Mouse (Mus musculus) adrenal gland, postnatal 14 days (tissue): Measurements from ENCODE around the gene Ppp2r5a. TPM values are rescaled to one million over a fixed set of nuclear protein-coding genes. Genes with fewer than 3 reads are reported as not detected.

Source experiments
- DNase-seq: peaks from one replicate; pipeline ENCODE4 v3.0.0; 2021; ENCODE audit warnings: mixed read lengths
- total RNA-seq: library from RNA; stranded (reverse); gene quantifications from 2 replicates; pipeline ENCODE4 v1.2.3, GENCODE M21; 2021

The Ppp2r5a gene
- total RNA-seq, 1 experiment from 2014 or later = 243 TPM

DNA sequence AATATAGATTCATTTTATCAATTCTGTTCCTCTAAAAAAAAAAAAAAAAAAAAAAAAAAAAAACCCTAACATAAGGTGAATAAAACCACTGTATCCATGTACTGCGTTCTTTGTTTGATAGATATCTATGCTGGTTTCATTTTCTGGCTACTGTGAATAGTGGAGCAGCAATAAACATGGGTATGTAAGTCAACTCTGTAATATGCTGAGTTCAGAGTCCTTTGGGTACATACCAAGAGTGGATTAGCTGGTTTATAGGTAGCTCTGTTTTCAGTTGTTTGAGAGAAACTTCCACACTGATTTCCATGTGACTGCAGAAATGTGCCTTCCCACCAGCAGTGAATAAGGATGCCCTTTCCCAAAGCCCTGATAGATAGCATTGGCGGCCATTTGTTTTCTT is 25.0 kb downstream of the Ppp2r5a start:
- DNase-seq = no peak

DNA sequence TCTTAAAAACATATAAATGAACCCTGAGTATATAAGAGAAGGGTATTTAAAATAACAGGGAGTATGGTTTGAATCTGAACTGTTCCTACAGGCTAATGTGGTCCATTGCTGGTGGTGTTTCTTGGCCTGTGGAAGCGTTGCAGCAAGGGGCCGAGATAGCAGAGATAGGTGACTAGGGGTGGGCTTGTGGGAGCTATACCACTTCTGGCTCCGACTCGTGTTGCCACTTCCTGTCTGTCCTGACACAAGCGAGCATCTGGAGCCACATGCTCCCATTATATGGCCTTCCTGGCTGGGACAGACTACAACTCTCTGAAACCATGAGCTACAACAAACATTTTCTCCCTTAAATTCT is 27.5 kb downstream of the Ppp2r5a start:
- DNase-seq = no peak

DNA sequence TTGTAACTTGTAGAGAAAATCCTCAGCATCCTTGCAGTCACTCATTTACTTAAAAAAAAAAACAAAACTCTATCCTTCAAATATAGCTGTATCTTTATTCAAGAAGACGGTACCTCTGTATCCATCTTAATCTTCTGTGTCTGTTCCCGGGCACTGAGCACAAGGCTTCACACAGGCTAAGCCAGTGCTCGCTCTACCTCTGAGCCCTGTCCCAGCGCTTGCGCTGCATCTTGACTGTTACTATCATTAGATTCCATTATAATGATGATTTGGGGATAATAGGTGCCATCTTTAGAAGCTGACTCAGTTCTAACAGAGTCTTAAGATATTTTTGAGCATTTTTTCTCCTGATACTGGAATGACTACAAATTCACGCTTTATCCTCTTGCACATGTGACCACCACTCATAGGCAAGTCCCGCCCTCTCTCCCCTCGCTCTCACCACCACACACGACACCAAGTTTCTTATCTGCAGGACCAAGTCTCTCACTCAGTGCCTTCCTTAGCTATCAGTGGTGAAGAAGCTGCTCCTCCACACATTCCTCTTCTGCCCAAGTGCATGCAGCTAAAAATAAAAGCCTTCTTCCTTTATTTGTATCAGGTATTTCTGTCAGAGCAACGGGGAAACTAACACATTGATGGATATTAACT is 28.0 kb downstream of the Ppp2r5a start:
- DNase-seq = no peak

- DNase-seq = no peak
Observed at GRCm38 (mm10) chr1:191369140-191369539, 33.9 kb downstream of the Ppp2r5a start.

DNA sequence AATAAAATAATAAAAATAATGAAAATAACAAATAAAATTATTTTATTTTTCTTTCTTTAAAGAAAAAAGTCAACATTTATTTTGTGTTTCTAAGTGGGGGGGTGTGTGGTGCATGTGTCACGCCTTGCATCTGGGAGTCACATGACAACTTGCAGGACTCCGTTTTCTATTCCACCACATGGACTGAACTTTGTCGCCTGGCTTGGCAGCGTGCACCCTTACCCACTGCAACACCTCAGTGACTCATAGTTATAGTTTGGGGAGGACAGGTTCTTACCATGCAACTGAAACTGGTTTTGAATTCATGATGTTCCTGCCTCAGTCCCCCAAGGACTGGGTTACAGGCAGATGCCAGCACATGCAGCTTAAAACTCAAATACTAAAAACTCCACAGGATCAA is 34.9 kb downstream of the Ppp2r5a start:
- no peak for DNase-seq

DNA sequence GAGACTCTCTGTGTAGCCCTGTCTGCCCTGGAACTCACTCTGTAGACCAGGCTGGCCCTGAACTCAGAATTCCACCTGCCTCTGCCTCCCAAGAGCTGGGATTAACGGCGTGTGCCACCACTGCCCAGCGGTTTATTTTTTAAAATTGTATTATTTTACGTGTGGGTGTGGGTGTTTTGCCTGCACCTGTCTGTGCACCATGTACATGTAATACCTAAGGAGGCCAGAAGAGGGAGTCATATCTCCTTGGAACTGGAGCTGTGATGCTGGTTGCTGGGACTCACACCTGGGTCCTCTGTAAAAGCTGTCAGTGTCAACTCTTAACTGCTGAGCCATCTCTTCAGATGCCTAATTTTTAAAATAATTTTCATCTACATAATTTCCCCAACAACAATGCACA is 38.6 kb downstream of the Ppp2r5a start:
- peak; percentile 41 for DNase-seq

DNA sequence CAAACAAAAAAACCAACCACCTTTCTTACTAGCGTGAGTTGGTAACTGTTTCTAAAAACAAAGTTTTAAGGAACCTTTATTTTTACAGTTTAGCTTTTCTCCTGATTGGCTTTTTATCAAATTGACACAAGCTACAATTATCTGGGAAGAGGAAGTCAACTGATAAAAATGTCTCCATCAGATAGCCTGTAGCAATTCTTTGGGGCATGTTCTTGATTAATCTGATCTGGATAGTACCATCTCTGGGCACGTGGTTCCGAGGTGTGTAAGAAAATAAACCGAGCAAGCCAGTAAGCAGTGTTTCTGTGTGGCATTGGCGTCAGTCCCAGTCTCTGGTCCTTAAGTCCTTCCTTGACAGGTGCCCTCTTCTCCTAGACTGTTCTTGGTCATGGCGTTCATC is 40.7 kb downstream of the Ppp2r5a start:
- DNase-seq = no peak

GRCm38 (mm10) chr1:191359478-191359877 is 43.6 kb downstream of the Ppp2r5a start:
- no peak for DNase-seq

DNA sequence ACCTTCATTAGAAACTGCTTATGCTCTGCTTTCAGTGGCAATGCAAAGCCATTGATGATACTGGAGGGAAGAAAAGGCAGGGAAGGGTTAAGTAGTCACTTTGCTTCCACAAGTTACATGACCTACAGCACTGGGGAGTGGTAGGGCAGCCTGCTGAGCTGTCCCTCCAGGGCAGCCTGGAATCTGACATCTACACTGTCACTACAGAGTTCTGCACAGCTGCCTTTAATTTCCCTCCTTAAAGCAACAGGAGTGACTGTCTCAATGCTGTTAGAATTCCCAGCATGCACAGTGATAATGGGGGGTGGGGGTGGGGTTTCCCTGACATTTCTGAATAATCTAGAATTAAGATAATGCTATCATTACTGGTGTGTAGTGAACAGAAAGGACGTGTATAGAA is 46.1 kb downstream of the Ppp2r5a start:
- DNase-seq = no peak

GRCm38 (mm10) chr1:191353836-191354235 is 49.2 kb downstream of the Ppp2r5a start:
- DNase-seq = no peak

- peak; percentile 71 for DNase-seq
Observed at GRCm38 (mm10) chr1:191352786-191353488, 50.1 kb downstream of the Ppp2r5a start.

GRCm38 (mm10) chr1:191350355-191350754 is 52.7 kb downstream of the Ppp2r5a start:
- DNase-seq = no peak

DNA sequence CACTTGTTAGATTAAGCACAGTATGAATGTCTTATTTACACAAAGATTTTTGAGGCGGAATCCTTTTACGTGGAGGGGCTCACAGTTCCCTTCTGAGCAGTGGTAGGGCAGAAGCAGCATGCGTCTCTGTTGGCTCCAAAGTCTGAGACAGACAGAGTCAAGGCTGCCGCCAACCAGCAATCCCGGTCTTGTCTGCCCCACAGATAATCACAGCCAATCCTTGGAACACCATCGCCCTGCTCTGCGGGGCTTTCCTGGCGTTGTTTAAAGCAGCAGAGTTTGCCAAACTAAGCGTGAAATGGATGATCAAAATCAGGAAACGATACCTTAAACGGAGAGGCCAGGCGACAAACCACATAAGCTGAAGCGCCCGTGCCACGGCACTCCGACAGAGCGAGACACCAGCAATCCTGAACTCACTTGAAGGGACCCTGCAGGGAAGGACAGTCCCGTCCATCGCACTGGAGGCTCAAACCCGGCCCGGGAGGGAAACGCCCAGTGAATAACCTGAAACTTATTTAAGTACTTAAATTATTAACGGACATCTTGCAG is 53.5 kb downstream of the Ppp2r5a start:
- DNase-seq = no peak

DNA sequence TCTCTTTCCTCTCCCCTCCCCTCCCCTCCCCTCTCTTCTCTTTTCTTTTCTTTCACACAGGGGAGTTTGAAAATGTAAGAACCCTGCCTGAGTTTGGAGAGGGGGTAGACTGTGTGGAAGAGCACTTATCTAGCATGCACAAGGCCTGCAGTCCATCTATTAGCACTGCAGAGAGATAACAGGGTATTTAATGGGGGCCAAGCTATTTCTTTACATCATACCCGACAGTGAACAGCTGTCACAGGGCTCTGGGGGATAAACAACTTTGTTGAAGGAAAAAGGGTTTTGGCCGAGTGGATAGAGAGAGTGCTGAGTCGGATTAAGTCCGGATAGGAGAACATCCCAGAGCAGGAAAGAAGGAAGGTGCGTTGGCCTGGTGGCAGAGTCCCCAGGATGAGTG is 54.1 kb downstream of the Ppp2r5a start:
- no peak for DNase-seq

GRCm38 (mm10) chr1:191348592-191348991 is 54.5 kb downstream of the Ppp2r5a start:
- no peak for DNase-seq

- DNase-seq = no peak
Observed at GRCm38 (mm10) chr1:191347602-191348001, 55.5 kb downstream of the Ppp2r5a start.

DNA sequence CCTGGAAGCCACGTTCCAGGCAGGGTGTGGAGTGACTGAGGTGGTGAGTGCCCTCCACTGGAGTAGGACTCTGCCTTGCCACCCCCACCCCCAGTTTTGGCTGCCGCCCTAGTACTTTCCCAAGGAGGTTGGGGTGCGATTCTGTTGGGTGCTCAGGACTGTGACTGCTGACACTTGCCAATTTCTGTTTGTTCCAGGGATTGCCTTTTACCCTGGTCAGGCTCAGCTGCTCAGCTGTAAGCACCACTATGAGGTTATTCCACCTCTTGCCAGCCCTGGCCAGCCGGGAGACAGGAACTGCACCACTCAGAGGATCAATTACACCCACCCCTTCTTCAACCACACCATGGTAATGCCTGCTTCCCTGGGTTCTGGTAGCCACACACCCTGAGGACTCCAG is 62.5 kb downstream of the Ppp2r5a start:
- DNase-seq = no peak

- no peak for DNase-seq
Observed at GRCm38 (mm10) chr1:191339876-191340275, 63.2 kb downstream of the Ppp2r5a start.

DNA sequence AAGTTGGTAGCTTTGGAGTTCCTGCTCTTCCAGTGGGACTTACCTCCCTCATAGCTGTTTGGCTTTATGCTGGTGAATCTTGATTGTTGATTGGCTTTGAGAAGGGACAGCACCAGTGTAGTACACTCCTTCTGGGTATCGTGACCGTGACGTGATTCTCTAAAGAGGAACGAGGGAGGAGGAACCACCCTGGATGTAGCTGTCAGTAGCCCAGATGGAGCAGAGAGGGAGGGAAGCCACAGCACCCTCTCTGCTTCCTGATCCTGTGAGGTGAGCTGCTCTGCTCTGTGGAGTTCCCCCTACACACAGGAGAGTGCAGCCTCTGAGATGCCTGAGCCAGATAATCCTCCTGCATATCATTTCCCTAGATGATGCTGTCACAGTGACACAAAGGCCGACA is 68.6 kb downstream of the Ppp2r5a start:
- DNase-seq = no peak

- no peak for DNase-seq
Observed at GRCm38 (mm10) chr1:191330356-191330755, 72.7 kb downstream of the Ppp2r5a start.

DNA sequence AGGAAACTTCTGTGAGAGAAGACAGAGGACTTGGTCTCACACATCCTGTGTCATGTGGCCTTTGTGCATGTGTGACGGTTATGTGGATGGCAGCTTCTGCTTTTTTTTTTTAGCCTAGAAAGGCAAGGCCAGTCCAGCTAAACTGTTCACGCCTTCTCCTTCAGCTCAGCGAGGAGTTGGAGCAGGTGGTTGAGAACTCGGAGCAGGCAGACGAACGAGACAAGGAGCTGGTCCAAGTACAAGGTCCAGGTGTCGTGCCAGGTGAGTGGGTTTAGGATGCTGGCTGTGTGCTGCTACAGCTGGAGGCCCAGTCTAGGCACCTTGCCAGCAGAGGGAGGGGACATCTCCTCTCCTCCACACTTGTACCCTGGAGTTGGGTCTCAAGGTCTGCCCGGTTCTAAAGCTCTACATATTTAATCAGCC is 75.0 kb downstream of the Ppp2r5a start:
- DNase-seq = peak; percentile 65

GRCm38 (mm10) chr1:191327258-191327657 is 75.8 kb downstream of the Ppp2r5a start:
- DNase-seq = no peak

GRCm38 (mm10) chr1:191326233-191326882 is 76.7 kb downstream of the Ppp2r5a start:
- peak; percentile 69 for DNase-seq
